10 mouse cellular contexts compared by ENCODE assay signal in genomic region chr3:154663545-154663944, GRCm38 (mm10). TPM values are rescaled to one million over a fixed set of nuclear protein-coding genes. Genes with fewer than 3 reads are reported as not detected.
DNase-seq lines count a peak whose midpoint lies in the region; ATAC-seq and TF ChIP-seq lines count a peak whose summit lies in the region.
"Had no signal": no experiment of that assay in that cellular context is flagged by ENCODE, and none has a peak within 500 bp of the region (broad histone marks: within the 10 kb centered on the region; RNA-seq: fewer than 3 reads in every experiment).

Gene Erich3, plus strand, starts transcription at chr3:154663859.

- H3K27me3 ChIP-seq in heart, adult 2 months (ENCODE audit: control insufficient read depth, insufficient read depth, low read length) = no peaks in the 10 kb centered on the region; the same call in 1 of the 2 replicates
- H3K27me3 ChIP-seq in lung, postnatal 0 days (replicated peaks; ENCODE audit: insufficient read depth, low read length) = 0 out of 2 replicates have a peak, but pooled peaks cover 17% of the 10 kb centered on the region
- H3K27me3 ChIP-seq in limb, embryonic 10.5 days (ENCODE audit: low read depth, poor library complexity, severe bottlenecking) = peaks cover 52% of the 10 kb centered on the region
- no peaks in the 10 kb centered on the region for H3K27me3 ChIP-seq in stomach, postnatal 0 days (ENCODE audit: control insufficient read depth, insufficient read depth, low read length)

- H3K4me3 ChIP-seq in heart, adult 2 months = peak within 1 kb of the TSS; percentile 20; the same call in 1 of the 2 replicates
- H3K4me3 ChIP-seq in lung, postnatal 0 days (ENCODE audit: low read depth, low read length) = no peak within 1 kb of the TSS
- no peak within 1 kb of the TSS for H3K4me3 ChIP-seq in lung, adult 2 months (replicated peaks; ENCODE audit: extremely low read depth, low read depth, low read length)
- peak within 1 kb of the TSS; percentile 41 for H3K4me3 ChIP-seq in limb, embryonic 10.5 days
- peak within 1 kb of the TSS; percentile 19; the same call in 1 of the 2 replicates for H3K4me3 ChIP-seq in stomach, postnatal 0 days (ENCODE audit: low read depth, low read length)

- TF ChIP-seq CTCF in heart, adult 2 months (IDR thresholded peaks at IDR 0.05) = no peak
- no peak for TF ChIP-seq CTCF in lung, postnatal 0 days (IDR thresholded peaks at IDR 0.05)
- no peak for TF ChIP-seq CTCF in lung, adult 2 months (IDR thresholded peaks at IDR 0.05; ENCODE audit: insufficient read depth, low read length)
- TF ChIP-seq CTCF in stomach, postnatal 0 days (IDR thresholded peaks at IDR 0.05; ENCODE audit: low read depth) = no peak

- H3K9me3 ChIP-seq in lung, postnatal 0 days (ENCODE audit: low read length) = no peaks in the 10 kb centered on the region
- H3K9me3 ChIP-seq in limb, embryonic 10.5 days (replicated peaks) = no peaks in the 10 kb centered on the region
- H3K9me3 ChIP-seq in stomach, postnatal 0 days (ENCODE audit: control insufficient read depth, low read length) = no peaks in the 10 kb centered on the region

- peak within 1 kb of the TSS; percentile 27; the same call in 1 of the 2 replicates for H3K4me2 ChIP-seq in lung, postnatal 0 days (replicated peaks; ENCODE audit: low read depth, low read length)
- H3K4me2 ChIP-seq in stomach, postnatal 0 days (replicated peaks; ENCODE audit: low read depth) = peak within 1 kb of the TSS; percentile 52

- no peak for TF ChIP-seq POLR2A in heart, adult 2 months (IDR thresholded peaks at IDR 0.05; ENCODE audit: insufficient read depth, low read depth, low read length)
- no peak for TF ChIP-seq POLR2A in lung, adult 2 months (IDR thresholded peaks at IDR 0.05; ENCODE audit: borderline replicate concordance, extremely low read depth, low read depth, low read length)

- DNase-seq in heart, adult 2 months = no peak
- DNase-seq in heart, adult 18-20 months = no peak
- DNase-seq in lung, postnatal 0 days (ENCODE audit: low spot score) = no peak
- DNase-seq in lung, adult 2 months = no peak
- DNase-seq in limb, embryonic 10.5 days (ENCODE audit: low spot score) = no peak
- no peak for DNase-seq in stomach, postnatal 0 days (ENCODE audit: low spot score)
- no peak for DNase-seq in right cerebral cortex, postnatal 4 days
- DNase-seq in MN1 (ENCODE audit: low spot score) = no peak
- DNase-seq: B cell, adult 2 months; lung, postnatal 14 days had no signal

- no peak within 1 kb of the TSS; the same call in 1 of the 2 replicates for H3K9ac ChIP-seq in heart, adult 2 months (ENCODE audit: low read depth, low read length)
- H3K9ac ChIP-seq in lung, postnatal 0 days (replicated peaks; ENCODE audit: low read depth) = no peak within 1 kb of the TSS
- no peak within 1 kb of the TSS for H3K9ac ChIP-seq in stomach, postnatal 0 days (ENCODE audit: low read length)

- H3K27ac ChIP-seq in heart, adult 2 months = no peak within 1 kb of the TSS
- H3K27ac ChIP-seq in lung, postnatal 0 days (ENCODE audit: low read length) = no peak within 1 kb of the TSS
- no peak within 1 kb of the TSS for H3K27ac ChIP-seq in limb, embryonic 10.5 days
- no peak within 1 kb of the TSS for H3K27ac ChIP-seq in stomach, postnatal 0 days (replicated peaks)

- no peaks in the 10 kb centered on the region for H3K36me3 ChIP-seq in heart, adult 2 months (ENCODE audit: control insufficient read depth, insufficient read depth, low read length)
- no peaks in the 10 kb centered on the region for H3K36me3 ChIP-seq in lung, postnatal 0 days (ENCODE audit: insufficient read depth, low read length)
- no peaks in the 10 kb centered on the region for H3K36me3 ChIP-seq in limb, embryonic 10.5 days
- H3K36me3 ChIP-seq in stomach, postnatal 0 days (ENCODE audit: control insufficient read depth, insufficient read depth, low read length) = no peaks in the 10 kb centered on the region

- no peak for ATAC-seq in lung, postnatal 0 days
- ATAC-seq in stomach, postnatal 0 days (ENCODE audit: low FRiP score, low TSS enrichment) = no peak

- intact Hi-C loops in heart, adult 2 months (cut with DNase I) = no loop called here

- H3K79me2 ChIP-seq in heart, adult 2 months (replicated peaks; ENCODE audit: control insufficient read depth, insufficient read depth, low read length) = no peaks in the 10 kb centered on the region

- TF ChIP-seq EP300 in heart, adult 2 months (IDR thresholded peaks at IDR 0.05; ENCODE audit: insufficient read depth, low read depth, low read length) = no peak
- no peak for TF ChIP-seq EP300 in lung, postnatal 0 days (IDR thresholded peaks at IDR 0.05)
- TF ChIP-seq EP300 in stomach, postnatal 0 days (optimal IDR thresholded peaks at IDR 0.05) = no peak

- H3K4me1 ChIP-seq in heart, adult 2 months (ENCODE audit: control insufficient read depth, insufficient read depth, low read length) = no peaks in the 10 kb centered on the region
- H3K4me1 ChIP-seq in lung, postnatal 0 days (ENCODE audit: insufficient read depth, low read depth, low read length) = no peaks in the 10 kb centered on the region
- H3K4me1 ChIP-seq in lung, adult 2 months (ENCODE audit: control insufficient read depth, insufficient read depth, low read length) = no peaks in the 10 kb centered on the region
- H3K4me1 ChIP-seq in limb, embryonic 10.5 days = peaks cover 19% of the 10 kb centered on the region
- no peaks in the 10 kb centered on the region for H3K4me1 ChIP-seq in stomach, postnatal 0 days (replicated peaks; ENCODE audit: control insufficient read depth, insufficient read depth)

- 30% methylated on average over 7 of the region's 7 CpGs for WGBS in heart, adult 2 months
- WGBS in lung, postnatal 0 days = 22% methylated on average over 7 of the region's 7 CpGs
- 31% methylated on average over 7 of the region's 7 CpGs for WGBS in lung, adult 2 months
- WGBS in limb, embryonic 10.5 days = 46% methylated on average over 5 of the region's 7 CpGs
- 28% methylated on average over 7 of the region's 7 CpGs for WGBS in stomach, postnatal 0 days

RNA-seq across cellular contexts. Expression of gene Erich3, which starts in this region (rescaled TPM):
- under 1 TPM; 0.11 to 0.21 TPM for total RNA-seq in heart, adult 2 months (2021)
- 0.20 and 0.35 TPM in 2 replicates for polyA plus RNA-seq in heart, adult 2 months (2012; rRNA removed)
- under 1 TPM; 0.07 to 0.39 TPM for total RNA-seq in heart, adult 18-20 months (2021)
- polyA plus RNA-seq in lung, postnatal 0 days (2015; fragmentation: Nextera tagmentation; extraction: Ambion mirVana) = 0.54 and 0.69 TPM in 2 replicates
- 1.9 and 2.6 TPM in 2 replicates for polyA plus RNA-seq in lung, adult 2 months (2012; rRNA removed)
- 0.09 TPM in 1 of 2 replicates, not detected in the other for polyA plus RNA-seq in limb, embryonic 10.5 days (2016; fragmentation: Nextera tagmentation; extraction: Ambion mirVana)
- polyA plus RNA-seq in stomach, postnatal 0 days (2015; fragmentation: Nextera tagmentation; extraction: Ambion mirVana) = 0.05 and 0.06 TPM in 2 replicates

Comparison
In these comparisons a context has a peak if more than half of its experiments do, and no peak if none do; other contexts are left out.
1. H3K4me3 ChIP-seq: peak in heart, adult 2 months (single experiment), limb, embryonic 10.5 days (single experiment) and stomach, postnatal 0 days (single experiment); none in lung, postnatal 0 days (single experiment) and lung, adult 2 months (single experiment).